Mouse (Mus musculus): ENCODE measurements around the gene Adgrl3. TPM values are rescaled to one million over a fixed set of nuclear protein-coding genes. Genes with fewer than 3 reads are reported as not detected.

The Adgrl3 gene
- polyA plus RNA-seq, 1 experiment from 2014 or later: 38.2 TPM

GRCm38 (mm10) chr5:81077990-81078389 is 58.1 kb downstream of the Adgrl3 start:
- no peak for ATAC-seq (ENCODE audit: insufficient number of reproducible peaks, insufficient read depth, low FRiP score, low TSS enrichment, low read depth)
- no peak overlapping the region for H3K27ac ChIP-seq
- H3K4me2 ChIP-seq: no peak overlapping the region
- H3K4me1 ChIP-seq: peaks cover 7% of the 10 kb centered on the region
- H3K4me3 ChIP-seq: no peak overlapping the region
- 93% methylated on average over 1 of the region's 1 CpGs for WGBS
- no peaks in the 10 kb centered on the region for H3K27me3 ChIP-seq
- H3K9me3 ChIP-seq: no peaks in the 10 kb centered on the region
- H3K36me3 ChIP-seq: no peaks in the 10 kb centered on the region
- no peak overlapping the region for H3K9ac ChIP-seq

- no peak overlapping the region for H3K4me2 ChIP-seq
- no peaks in the 10 kb centered on the region for H3K9me3 ChIP-seq
- H3K4me3 ChIP-seq: no peak overlapping the region
- H3K27ac ChIP-seq: no peak overlapping the region
- H3K4me1 ChIP-seq: peaks cover 3% of the 10 kb centered on the region
- no peaks in the 10 kb centered on the region for H3K36me3 ChIP-seq
- WGBS: 70% methylated on average over 5 of the region's 5 CpGs
- ATAC-seq (ENCODE audit: insufficient number of reproducible peaks, insufficient read depth, low FRiP score, low TSS enrichment, low read depth): no peak
- no peaks in the 10 kb centered on the region for H3K27me3 ChIP-seq
- no peak overlapping the region for H3K9ac ChIP-seq
These were observed 63.9 kb downstream of the Adgrl3 start for GRCm38 (mm10) chr5:81083698-81084360.

- Histone ChIP-seq H3K9ac (no peak overlapping the region), H3K4me3 (no peak overlapping the region), H3K9me3 (no peaks in the 10 kb centered on the region), H3K27me3 (no peaks in the 10 kb centered on the region), H3K36me3 (no peaks in the 10 kb centered on the region), H3K4me2 (no peak overlapping the region), H3K27ac (no peak overlapping the region), H3K4me1 (peaks cover 3% of the 10 kb centered on the region)
- WGBS: 44% methylated on average over 4 of the region's 4 CpGs
- no peak for ATAC-seq (ENCODE audit: insufficient number of reproducible peaks, insufficient read depth, low FRiP score, low TSS enrichment, low read depth)
These were observed 65.2 kb downstream of the Adgrl3 start for GRCm38 (mm10) chr5:81085152-81085551.

DNA sequence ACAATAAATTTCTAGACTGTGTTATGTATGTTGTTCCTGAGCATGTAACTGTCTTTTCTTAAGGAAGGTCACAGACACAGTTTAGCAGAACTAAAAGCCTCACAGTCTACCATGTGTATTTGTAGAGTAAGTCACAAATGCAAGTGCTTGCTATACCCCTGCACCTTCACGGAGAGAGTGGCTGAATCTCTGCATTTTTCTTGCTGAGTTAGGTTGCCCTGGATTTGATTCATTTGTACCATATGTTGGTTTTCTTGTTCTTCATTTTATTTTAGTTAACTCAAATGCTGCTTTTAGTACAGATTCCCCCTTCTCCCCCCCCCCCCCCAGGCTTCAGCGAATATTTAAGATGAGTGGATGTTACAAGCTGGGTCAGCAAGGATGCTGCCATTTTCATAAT is 68.7 kb downstream of the Adgrl3 start:
- Histone ChIP-seq H3K27ac (no peak overlapping the region), H3K9ac (no peak overlapping the region), H3K4me1 (no peaks in the 10 kb centered on the region; the same call in 1 of the 2 replicates), H3K36me3 (no peaks in the 10 kb centered on the region), H3K4me3 (no peak overlapping the region), H3K27me3 (no peaks in the 10 kb centered on the region), H3K9me3 (no peaks in the 10 kb centered on the region), H3K4me2 (no peak overlapping the region)
- 36% methylated on average over 2 of the region's 2 CpGs for WGBS
- ATAC-seq (ENCODE audit: insufficient number of reproducible peaks, insufficient read depth, low FRiP score, low TSS enrichment, low read depth): no peak

GRCm38 (mm10) chr5:81094618-81095017 is 74.7 kb downstream of the Adgrl3 start:
- Histone ChIP-seq H3K27me3 (no peaks in the 10 kb centered on the region), H3K36me3 (no peaks in the 10 kb centered on the region), H3K9ac (no peak overlapping the region), H3K4me2 (no peak overlapping the region), H3K27ac (no peak overlapping the region), H3K9me3 (no peaks in the 10 kb centered on the region), H3K4me3 (no peak overlapping the region), H3K4me1 (no peaks in the 10 kb centered on the region)
- 49% methylated on average over 3 of the region's 3 CpGs for WGBS
- no peak for ATAC-seq (ENCODE audit: insufficient number of reproducible peaks, insufficient read depth, low FRiP score, low TSS enrichment, low read depth)

DNA sequence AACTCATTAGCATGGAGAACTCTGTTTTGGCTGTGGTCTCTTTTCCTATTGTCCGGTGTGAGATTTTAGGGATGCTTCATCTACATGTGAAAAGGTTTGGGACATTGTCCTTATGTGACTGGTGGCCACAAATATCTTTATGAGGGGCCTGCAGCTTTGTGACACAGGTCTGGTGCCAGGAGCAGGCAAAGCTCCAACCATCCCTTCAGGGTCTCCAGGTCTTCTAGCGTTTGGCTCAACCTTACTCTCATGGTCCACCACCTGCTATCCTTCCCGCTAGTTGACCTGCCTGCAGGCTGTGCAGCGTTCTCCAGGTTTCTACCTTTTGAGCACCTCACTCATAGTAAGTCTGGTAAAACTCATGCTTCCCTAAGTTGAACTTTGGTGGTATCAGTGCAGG is 77.2 kb downstream of the Adgrl3 start:
- Histone ChIP-seq H3K4me1 (0 out of 2 replicates have a peak, but pooled peaks cover 12% of the 10 kb centered on the region), H3K4me2 (no peak overlapping the region), H3K9ac (no peak overlapping the region), H3K27me3 (no peaks in the 10 kb centered on the region), H3K9me3 (no peaks in the 10 kb centered on the region), H3K4me3 (no peak overlapping the region), H3K27ac (no peak overlapping the region), H3K36me3 (no peaks in the 10 kb centered on the region)
- 92% methylated on average over 4 of the region's 4 CpGs for WGBS
- ATAC-seq (ENCODE audit: insufficient number of reproducible peaks, insufficient read depth, low FRiP score, low TSS enrichment, low read depth): no peak

- Histone ChIP-seq H3K4me2 (no peak overlapping the region), H3K27me3 (no peaks in the 10 kb centered on the region), H3K27ac (no peak overlapping the region), H3K4me1 (no peaks in the 10 kb centered on the region), H3K9me3 (no peaks in the 10 kb centered on the region), H3K36me3 (no peaks in the 10 kb centered on the region), H3K9ac (no peak overlapping the region), H3K4me3 (no peak overlapping the region)
- no peak for ATAC-seq (ENCODE audit: insufficient number of reproducible peaks, insufficient read depth, low FRiP score, low TSS enrichment, low read depth)
- WGBS: 39% methylated on average over 1 of the region's 1 CpGs
These were observed 87.5 kb downstream of the Adgrl3 start for GRCm38 (mm10) chr5:81107431-81107830.

- H3K36me3 ChIP-seq: no peaks in the 10 kb centered on the region
- no peak overlapping the region for H3K4me2 ChIP-seq
- no peak overlapping the region for H3K9ac ChIP-seq
- H3K4me1 ChIP-seq: no peaks in the 10 kb centered on the region
- 80% methylated on average over 4 of the region's 4 CpGs for WGBS
- H3K27me3 ChIP-seq: no peaks in the 10 kb centered on the region
- no peak for ATAC-seq (ENCODE audit: insufficient number of reproducible peaks, insufficient read depth, low FRiP score, low TSS enrichment, low read depth)
- no peaks in the 10 kb centered on the region for H3K9me3 ChIP-seq
- H3K27ac ChIP-seq: no peak overlapping the region
- H3K4me3 ChIP-seq: no peak overlapping the region
These were observed 104.5 kb downstream of the Adgrl3 start for GRCm38 (mm10) chr5:81124483-81124882.

DNA sequence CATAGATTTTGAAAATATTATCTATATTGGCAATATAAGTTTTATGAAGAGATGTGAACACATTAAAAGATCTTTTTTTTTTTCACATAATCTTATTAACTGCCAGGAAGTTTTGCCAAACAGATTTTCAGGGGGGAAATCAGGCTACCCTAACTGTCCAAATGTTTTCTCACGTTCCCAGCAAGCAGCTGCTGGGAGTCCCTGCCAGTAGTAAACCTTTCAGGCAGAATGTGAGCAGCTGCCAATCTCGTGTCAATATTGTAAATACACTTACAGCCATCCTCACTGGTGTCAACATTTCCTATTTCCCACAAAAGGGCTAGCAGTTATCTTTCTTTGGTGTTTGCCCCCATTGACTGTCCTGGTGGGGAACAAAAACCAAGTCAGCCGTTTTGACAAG is 107.7 kb downstream of the Adgrl3 start:
- Histone ChIP-seq H3K9me3 (no peaks in the 10 kb centered on the region), H3K4me2 (no peak overlapping the region), H3K4me1 (no peaks in the 10 kb centered on the region), H3K9ac (no peak overlapping the region), H3K36me3 (no peaks in the 10 kb centered on the region), H3K4me3 (no peak overlapping the region), H3K27ac (no peak overlapping the region), H3K27me3 (no peaks in the 10 kb centered on the region)
- no peak for ATAC-seq (ENCODE audit: insufficient number of reproducible peaks, insufficient read depth, low FRiP score, low TSS enrichment, low read depth)
- WGBS: 50% methylated on average over 3 of the region's 3 CpGs

DNA sequence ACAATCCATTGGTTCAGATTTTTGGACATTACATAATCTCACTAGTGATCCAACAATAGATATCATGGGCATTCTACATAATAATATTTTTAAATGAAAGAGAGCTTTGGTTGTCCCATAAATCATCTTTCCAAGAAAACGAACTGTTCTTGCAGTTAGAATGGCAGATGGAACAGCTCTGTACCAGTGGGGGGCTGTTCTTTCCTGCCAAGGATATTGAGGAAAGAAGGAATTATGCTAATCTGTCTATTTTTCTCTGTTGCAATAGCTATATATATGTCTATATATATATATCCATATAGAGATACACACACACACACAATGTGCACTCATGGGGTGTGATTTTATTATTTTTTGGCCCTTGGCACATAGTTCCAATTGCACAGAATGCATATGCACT is 116.5 kb downstream of the Adgrl3 start:
- 84% methylated on average over 1 of the region's 1 CpGs for WGBS
- no peaks in the 10 kb centered on the region for H3K36me3 ChIP-seq
- H3K27me3 ChIP-seq: no peaks in the 10 kb centered on the region
- no peak overlapping the region for H3K27ac ChIP-seq
- ATAC-seq (ENCODE audit: insufficient number of reproducible peaks, insufficient read depth, low FRiP score, low TSS enrichment, low read depth): no peak
- no peak overlapping the region for H3K9ac ChIP-seq
- no peak overlapping the region for H3K4me3 ChIP-seq
- no peak overlapping the region for H3K4me2 ChIP-seq
- no peaks in the 10 kb centered on the region for H3K9me3 ChIP-seq
- no peaks in the 10 kb centered on the region for H3K4me1 ChIP-seq

DNA sequence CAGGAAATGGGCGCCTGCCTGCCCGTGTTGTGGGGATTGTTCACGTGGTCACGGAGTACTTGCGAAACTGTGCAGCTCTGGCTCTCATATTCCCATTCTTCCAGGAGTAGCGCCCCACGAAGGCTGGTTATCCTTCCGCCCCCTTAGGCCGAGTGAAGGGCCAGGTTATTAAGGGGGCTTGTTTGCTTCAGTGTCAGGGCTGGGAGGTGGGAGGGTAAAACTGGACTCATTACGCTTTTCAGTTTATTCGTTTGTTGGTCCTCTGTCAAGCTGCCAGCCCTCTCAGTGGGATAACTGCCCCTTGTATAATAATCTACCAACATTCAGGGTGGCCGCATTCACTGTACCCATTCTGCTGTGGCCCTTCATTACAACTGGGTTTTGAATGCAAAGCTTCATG is 135.9 kb downstream of the Adgrl3 start:
- no peak overlapping the region for H3K27ac ChIP-seq
- 75% methylated on average over 12 of the region's 12 CpGs for WGBS
- no peak overlapping the region for H3K4me3 ChIP-seq
- H3K27me3 ChIP-seq: no peaks in the 10 kb centered on the region
- no peak for ATAC-seq (ENCODE audit: insufficient number of reproducible peaks, insufficient read depth, low FRiP score, low TSS enrichment, low read depth)
- H3K9me3 ChIP-seq: no peaks in the 10 kb centered on the region
- H3K36me3 ChIP-seq: no peaks in the 10 kb centered on the region
- H3K4me2 ChIP-seq: no peak overlapping the region
- H3K9ac ChIP-seq: no peak overlapping the region
- H3K4me1 ChIP-seq: 0 out of 2 replicates have a peak, but pooled peaks cover 4% of the 10 kb centered on the region

DNA sequence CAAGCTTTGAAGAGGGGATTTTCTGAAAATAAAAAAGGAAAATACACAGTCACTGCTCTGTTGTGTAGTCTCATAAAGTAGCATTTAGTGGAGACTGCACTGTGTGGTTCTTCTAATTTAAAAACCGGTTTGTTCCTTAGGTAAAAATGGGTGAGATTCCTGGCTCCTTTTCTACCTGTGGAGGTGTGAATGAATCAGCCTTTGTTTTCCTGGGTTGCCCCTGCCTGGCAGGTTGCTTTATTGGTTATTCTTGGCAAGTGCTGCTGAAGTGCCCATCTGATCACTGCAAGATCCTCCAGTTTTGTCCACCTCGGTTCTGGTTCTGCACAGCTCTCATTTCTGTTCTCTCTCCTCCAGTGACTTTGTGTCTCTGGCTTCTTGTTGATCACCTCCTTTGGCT is 136.3 kb downstream of the Adgrl3 start:
- no peak for ATAC-seq (ENCODE audit: insufficient number of reproducible peaks, insufficient read depth, low FRiP score, low TSS enrichment, low read depth)
- 0 out of 2 replicates have a peak, but pooled peaks cover 4% of the 10 kb centered on the region for H3K4me1 ChIP-seq
- 48% methylated on average over 2 of the region's 2 CpGs for WGBS
- no peak overlapping the region for H3K4me3 ChIP-seq
- H3K9me3 ChIP-seq: no peaks in the 10 kb centered on the region
- no peak overlapping the region for H3K27ac ChIP-seq
- no peak overlapping the region for H3K9ac ChIP-seq
- H3K27me3 ChIP-seq: no peaks in the 10 kb centered on the region
- no peak overlapping the region for H3K4me2 ChIP-seq
- H3K36me3 ChIP-seq: no peaks in the 10 kb centered on the region

Data from embryonic facial prominence, embryonic 13.5 days (tissue).